ENCODE assay signal across 9 mouse cellular contexts in genomic region chr12:113217306-113218242, GRCm38 (mm10). TPM values are rescaled to one million over a fixed set of nuclear protein-coding genes. Genes with fewer than 3 reads are reported as not detected.
A peak's percentile ranks its signal among the peaks of the same experiment; 100 is the strongest.
DNase-seq lines count a peak whose midpoint lies in the region; ATAC-seq lines count a peak whose summit lies in the region.
"Had no signal": no experiment of that assay in that cellular context is flagged by ENCODE, and none has a peak within 500 bp of the region (broad histone marks: within the 10 kb centered on the region; RNA-seq: fewer than 3 reads in every experiment).

No protein-coding gene starts in this region.

- 0 out of 2 replicates have a peak, but pooled peaks have one; percentile 12 for ATAC-seq in heart, embryonic 15.5 days (replicated peaks; ENCODE audit: insufficient number of reproducible peaks, insufficient read depth, low FRiP score, low read depth)
- peak; percentile 26; the same call in 1 of the 2 replicates for ATAC-seq in neural tube, embryonic 15.5 days (ENCODE audit: low FRiP score)

- no peak overlapping the region for H3K9ac ChIP-seq in heart, embryonic 15.5 days
- H3K9ac ChIP-seq in neural tube, embryonic 15.5 days (replicated peaks): no peak overlapping the region
- H3K9ac ChIP-seq: embryonic facial prominence, embryonic 13.5 days had no signal

- no peak overlapping the region for H3K27ac ChIP-seq in heart, embryonic 15.5 days
- no peak overlapping the region for H3K27ac ChIP-seq in neural tube, embryonic 15.5 days (replicated peaks)
- H3K27ac ChIP-seq: embryonic facial prominence, embryonic 13.5 days had no signal

- no peaks in the 10 kb centered on the region for H3K27me3 ChIP-seq in heart, embryonic 15.5 days
- no peaks in the 10 kb centered on the region for H3K27me3 ChIP-seq in neural tube, embryonic 15.5 days (replicated peaks)
- H3K27me3 ChIP-seq: embryonic facial prominence, embryonic 13.5 days had no signal

- peak; percentile 86 to 87 for DNase-seq in B cell, adult 2 months
- DNase-seq in adrenal gland, postnatal 10 days: peak; percentile 78
- DNase-seq in embryo, embryonic 9.5 days (ENCODE audit: extremely low spot score): peak; percentile 77
- peak; percentile 68 to 71 for DNase-seq in kidney, postnatal 25 days
- peak; percentile 62 to 63 for DNase-seq in lung, adult 18-20 months
- DNase-seq in testis, postnatal 14 days (ENCODE audit: low spot score): peak; percentile 55

- H3K4me3 ChIP-seq in heart, embryonic 15.5 days: no peak overlapping the region
- no peak overlapping the region for H3K4me3 ChIP-seq in neural tube, embryonic 15.5 days (replicated peaks)
- H3K4me3 ChIP-seq: embryonic facial prominence, embryonic 13.5 days had no signal

- no peaks in the 10 kb centered on the region for H3K4me1 ChIP-seq in heart, embryonic 15.5 days (replicated peaks)
- 0 out of 2 replicates have a peak, but pooled peaks cover 6% of the 10 kb centered on the region for H3K4me1 ChIP-seq in neural tube, embryonic 15.5 days
- H3K4me1 ChIP-seq: embryonic facial prominence, embryonic 13.5 days had no signal

- no peaks in the 10 kb centered on the region for H3K9me3 ChIP-seq in heart, embryonic 15.5 days (replicated peaks)
- H3K9me3 ChIP-seq in neural tube, embryonic 15.5 days (replicated peaks): no peaks in the 10 kb centered on the region
- H3K9me3 ChIP-seq: embryonic facial prominence, embryonic 13.5 days had no signal

- H3K4me2 ChIP-seq in heart, embryonic 15.5 days: no peak overlapping the region
- H3K4me2 ChIP-seq in neural tube, embryonic 15.5 days: no peak overlapping the region
- H3K4me2 ChIP-seq: embryonic facial prominence, embryonic 13.5 days had no signal

- 27% methylated on average over 11 of the region's 11 CpGs for WGBS in heart, embryonic 15.5 days
- WGBS in neural tube, embryonic 15.5 days: 31% methylated on average over 11 of the region's 11 CpGs

- no peaks in the 10 kb centered on the region for H3K36me3 ChIP-seq in heart, embryonic 15.5 days
- H3K36me3 ChIP-seq in neural tube, embryonic 15.5 days: no peaks in the 10 kb centered on the region
- H3K36me3 ChIP-seq: embryonic facial prominence, embryonic 13.5 days had no signal

RNA-seq across cellular contexts. Expression of gene Tmem121, which starts 31.8 kb away (rescaled TPM):
- total RNA-seq in adrenal gland, postnatal 10 days (2021): 1 to 10 TPM; 3.0 to 3.1 TPM
- polyA plus RNA-seq in heart, embryonic 15.5 days (2015; fragmentation: Nextera tagmentation; extraction: Ambion mirVana): 2.0 and 7.8 TPM in 2 replicates
- polyA plus RNA-seq in neural tube, embryonic 15.5 days (2015; fragmentation: Nextera tagmentation; extraction: Ambion mirVana): 47.2 and 52.2 TPM in 2 replicates
